Mouse (Mus musculus) large intestine, adult 2 months (tissue): ENCODE measurements around the gene Swi5. TPM values are rescaled to one million over a fixed set of nuclear protein-coding genes. Genes with fewer than 3 reads are reported as not detected.
A peak's percentile ranks its signal among the peaks of the same experiment; 100 is the strongest.
"Not testable (repeated sequence)": the region's sequence is repeated elsewhere in the genome, so short reads cannot be mapped to it uniquely, and the experiment has no call there.

Experiments
- DNase-seq: peaks from one replicate; pipeline ENCODE4 v3.0.0-alpha.2; 2012; ENCODE audit warnings: low read depth, low spot score
- WGBS: fragments of 180-500 bp; shearing (Covaris S2); methylation state at CpG from one replicate; pipeline ENCODE4 v1.1.7; 2018; 5-methylcytosine and 5-hydroxymethylcytosine counted together
- polyA plus RNA-seq: library from polyadenylated mRNA; depleted of rRNA; stranded (reverse); fragments of >200 nt; gene quantifications from 2 replicates; pipeline ENCODE4 v1.2.3, GENCODE M21; 2012

Swi5 gene
- polyA plus RNA-seq, 1 experiment, result 159 TPM

DNA sequence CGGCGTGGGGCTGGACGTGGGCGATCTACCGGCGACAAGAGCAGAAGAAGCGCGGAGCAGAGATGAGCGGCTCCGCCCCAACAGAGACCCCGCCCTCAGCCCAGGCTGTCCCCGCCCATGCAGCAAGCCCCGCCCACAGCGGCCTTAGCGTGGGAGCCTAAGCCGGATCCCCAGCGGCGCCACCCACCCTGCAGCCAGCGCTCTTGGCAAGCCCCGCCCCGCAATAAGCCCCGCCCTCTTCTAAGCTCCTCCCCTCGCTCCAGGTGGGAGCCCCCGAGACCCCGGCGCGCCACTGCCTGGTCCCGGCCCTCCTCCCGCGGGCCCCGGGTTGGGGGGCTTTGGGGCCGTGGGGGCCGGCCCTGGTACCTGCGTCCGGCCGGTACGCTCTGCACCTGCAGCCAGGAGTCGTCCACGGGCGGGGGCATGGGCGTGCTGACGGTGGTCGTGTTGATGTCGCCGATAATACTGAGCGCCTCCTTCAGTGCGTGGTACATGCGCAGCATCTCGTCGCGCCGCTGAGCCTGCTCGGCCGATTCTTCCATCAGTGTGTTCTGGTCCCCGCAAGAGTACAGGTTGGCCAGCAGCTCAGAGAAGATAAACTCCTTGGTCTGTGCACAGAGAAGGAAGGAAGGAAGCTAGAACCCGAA, 24.6 kb upstream of the Swi5 start:
- DNase-seq, result no peak

DNA sequence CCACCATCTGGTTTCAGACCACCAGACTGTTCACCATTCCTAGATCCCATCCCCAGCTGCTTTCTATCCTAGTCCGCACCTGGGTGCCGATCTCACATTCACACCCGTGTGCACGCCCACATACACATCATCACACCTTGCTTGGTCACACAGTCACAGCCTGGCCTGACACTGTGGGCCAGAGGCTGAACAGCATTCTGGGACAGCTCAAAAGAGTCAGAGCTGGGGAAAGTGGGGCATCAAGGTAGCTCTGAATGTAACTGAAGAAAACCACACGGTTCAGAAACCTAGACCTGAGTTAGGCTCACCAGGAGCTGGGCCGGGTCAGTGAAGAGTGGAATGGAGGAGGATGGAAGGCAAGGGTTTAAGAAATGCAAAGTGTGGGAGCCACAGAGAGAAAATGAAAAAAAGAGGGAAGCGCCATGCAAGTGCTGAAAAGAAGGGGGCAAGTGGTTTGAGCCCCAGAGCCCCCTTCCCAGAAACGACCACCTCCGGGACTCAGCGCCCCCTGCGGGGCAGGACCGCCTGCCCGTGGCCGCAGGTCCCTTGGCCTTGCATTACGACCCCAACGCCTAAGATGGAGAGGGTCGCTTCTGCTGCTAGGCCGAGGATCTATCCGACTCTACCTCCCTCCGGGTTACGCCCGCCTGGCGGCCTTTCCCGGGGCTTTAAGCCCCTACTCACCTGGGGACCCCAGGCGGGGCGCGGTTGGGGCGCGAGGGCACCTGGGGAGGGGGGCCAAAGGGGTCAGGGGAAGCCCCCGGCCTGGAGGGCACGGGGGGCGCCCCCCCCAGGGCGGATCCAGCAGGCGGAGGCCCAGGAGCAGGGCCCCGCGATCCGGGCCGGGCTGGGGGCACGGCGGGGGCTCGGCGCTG, 23.8 kb upstream of the Swi5 start:
- DNase-seq, result no peak
- WGBS, result 16% methylated on average over 41 of the region's 42 CpGs

More for the DNA sequence above, 24.6 kb upstream of the Swi5 start:
- WGBS, result 10% methylated on average over 56 of the region's 56 CpGs

DNA sequence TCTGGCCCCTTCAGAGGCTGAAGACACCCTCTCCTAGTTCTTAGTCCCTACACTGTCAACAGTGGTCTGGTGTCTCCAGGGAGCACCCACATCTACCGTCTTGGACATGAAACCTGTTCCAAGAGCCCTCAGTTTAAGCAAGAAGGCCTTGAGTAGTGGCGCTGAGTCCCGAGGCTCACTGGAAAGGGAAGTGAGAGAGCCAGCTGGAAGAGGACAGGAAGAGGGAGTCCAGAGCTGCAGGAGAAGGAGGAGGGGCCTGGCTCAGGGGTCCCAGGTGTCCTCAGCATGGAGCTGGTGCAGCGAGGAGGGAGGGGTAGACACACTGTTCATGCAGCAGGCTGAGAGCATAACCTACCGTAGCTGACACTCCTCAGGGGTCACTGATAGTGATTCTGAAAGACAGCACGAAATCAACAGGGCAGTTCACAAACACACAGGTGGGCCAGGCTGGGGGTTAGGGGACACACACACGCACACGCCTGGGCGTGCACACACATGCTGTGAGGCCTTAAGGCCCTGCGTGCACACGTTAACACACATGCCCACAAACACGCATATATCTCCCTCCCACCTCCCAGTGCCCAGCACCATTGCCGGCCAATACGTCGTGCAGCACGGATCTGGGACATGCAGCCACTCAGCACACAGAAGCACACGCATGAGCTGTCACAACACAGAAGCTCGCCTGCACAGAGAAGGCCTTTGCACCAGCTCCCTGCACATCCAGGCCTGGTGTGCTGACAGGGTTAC, 22.4 kb upstream of the Swi5 start:
- 85% methylated on average over 18 of the region's 18 CpGs for WGBS
- no peak for DNase-seq

DNA sequence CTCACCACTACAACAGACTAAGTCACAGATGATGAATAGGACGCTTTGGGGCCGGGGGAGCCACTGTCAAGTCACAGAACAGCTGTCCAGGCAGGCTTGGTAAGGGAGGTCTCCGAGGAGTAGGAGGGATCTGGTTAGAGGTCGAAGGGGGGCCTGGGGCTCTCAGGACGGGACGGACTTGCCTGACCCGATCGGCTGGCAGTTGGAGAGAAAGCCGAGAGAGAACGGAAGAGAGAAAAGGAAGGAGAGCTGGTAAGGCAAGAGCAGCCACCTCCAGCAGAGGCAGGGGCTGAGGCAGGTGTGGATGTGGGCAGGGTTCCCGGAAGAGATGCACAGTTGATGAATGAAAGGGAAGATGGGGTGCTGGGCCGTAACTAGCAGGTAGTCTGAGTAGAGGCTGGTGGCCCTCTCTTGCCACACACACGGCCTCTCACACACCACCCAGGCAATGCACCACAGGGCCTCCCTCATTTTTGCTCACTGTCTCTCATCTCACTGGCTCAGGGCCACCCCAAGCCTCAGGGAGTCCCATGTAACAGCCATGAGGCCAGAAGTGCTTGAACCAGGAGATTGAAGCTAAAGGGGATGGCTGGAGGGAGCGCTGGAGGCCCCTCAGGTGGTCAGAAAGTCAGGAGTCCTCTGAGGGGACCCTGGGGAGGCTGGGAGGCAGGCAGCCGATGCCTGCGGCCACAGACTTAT, 21.1 kb upstream of the Swi5 start:
- 93% methylated on average over 16 of the region's 16 CpGs for WGBS
- no peak for DNase-seq

DNA sequence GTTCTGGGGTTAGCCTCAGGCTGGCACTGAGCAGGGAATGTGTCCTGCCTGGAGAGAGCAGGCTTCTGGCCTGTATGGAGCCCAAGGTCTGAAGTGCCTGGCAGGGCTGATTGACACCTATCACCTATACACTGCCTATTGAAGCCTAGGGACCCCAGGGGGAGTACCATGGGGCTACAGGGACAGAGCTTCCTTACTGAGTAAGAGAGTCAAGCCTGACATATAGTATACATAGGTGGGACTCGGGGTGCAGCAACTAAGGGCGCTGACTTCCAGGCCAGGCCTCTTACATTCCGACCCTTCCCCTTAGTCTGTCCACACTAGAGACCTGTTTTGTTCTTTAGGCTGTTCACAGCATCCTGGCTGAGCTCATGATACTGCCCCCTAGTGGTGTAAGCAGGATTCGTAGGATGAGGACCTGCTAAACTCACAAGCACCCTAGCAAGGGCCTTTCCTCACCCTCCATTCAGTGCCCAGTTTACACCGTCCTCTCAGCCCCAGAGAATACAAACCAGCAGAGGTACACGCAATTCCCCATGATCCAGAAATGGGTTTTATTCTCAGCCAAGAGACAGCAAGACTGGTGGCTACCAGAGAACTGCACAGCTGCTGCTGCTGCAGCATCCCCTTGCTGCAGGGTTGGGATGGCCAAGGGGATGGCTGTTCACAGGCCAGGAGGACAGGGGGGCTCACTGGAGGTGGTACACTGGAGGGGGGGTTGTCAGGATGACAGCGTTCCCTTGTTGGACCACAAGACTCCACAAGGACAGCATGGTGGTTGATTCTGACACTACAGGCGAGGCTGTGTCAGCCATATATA, 20.3 kb upstream of the Swi5 start:
- WGBS, result 52% methylated on average over 8 of the region's 8 CpGs
- DNase-seq, result no peak

DNA sequence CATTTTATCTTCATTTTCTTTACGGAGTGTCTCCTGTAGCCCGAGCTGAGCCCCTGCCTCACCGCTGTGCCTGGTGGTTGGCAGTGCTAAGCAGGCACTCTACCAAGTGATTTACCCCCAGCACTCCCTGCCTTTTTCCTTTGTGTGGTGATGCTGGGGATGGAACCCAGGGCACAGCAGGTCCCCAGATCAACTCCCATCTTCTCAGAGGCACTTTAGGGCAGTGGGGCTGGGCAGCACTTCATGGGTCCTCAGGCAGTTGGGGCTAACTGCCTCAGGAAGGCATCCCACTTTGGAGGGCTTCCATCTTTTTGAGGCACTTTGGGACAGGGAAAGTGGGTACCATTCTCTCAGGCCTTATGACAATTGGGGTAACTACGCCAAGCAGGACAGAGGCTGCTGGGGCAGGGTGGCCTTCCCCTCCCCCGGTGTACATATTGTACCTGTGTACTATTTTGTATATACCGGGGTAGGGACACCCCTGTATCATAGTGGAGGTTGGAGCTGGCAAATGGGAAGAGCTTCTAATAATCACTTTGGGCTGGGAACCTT, 19.4 kb upstream of the Swi5 start:
- no peak for DNase-seq
- WGBS, result 84% methylated on average over 6 of the region's 6 CpGs

DNA sequence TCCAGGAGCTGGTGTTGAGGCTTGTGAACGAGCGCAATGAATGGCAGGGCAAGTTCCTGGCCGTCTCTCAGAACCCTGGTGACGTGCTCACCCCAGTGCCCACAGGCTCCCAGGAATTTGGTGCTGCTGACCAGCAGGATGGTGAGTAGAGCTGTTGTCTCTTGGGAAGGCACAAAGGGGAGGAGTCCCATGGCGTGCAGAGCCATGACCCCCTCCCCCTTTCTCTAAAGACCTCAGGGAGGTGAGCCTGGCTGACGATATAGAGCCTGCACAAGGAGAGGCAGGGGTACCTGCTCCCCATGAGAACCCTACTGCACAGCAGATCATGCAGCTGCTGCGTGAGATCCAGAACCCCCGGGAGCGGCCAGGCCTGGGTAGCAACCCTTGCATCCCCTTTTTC, 18.3 kb upstream of the Swi5 start:
- no peak for DNase-seq
- WGBS, result 91% methylated on average over 9 of the region's 9 CpGs

DNA sequence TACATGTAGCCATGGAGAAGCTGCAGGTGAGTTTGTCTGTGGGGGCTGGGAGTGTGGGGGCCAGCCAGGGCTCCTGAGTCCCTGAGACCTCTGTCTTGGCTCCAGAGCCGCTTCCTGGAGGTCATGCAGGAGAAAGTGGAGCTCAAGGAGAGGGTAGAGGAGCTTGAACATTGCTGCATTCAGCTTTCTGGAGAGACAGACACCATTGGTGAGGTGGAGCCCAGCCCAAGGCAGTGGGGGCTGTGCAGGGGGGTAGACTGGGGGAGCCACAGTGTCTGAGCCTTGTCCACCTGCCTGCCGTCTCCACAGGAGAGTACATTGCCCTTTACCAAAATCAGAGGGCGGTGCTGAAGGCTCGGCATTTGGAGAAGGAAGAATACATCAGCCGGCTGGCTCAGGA, 17.8 kb upstream of the Swi5 start:
- 90% methylated on average over 5 of the region's 5 CpGs for WGBS
- DNase-seq, result no peak

DNA sequence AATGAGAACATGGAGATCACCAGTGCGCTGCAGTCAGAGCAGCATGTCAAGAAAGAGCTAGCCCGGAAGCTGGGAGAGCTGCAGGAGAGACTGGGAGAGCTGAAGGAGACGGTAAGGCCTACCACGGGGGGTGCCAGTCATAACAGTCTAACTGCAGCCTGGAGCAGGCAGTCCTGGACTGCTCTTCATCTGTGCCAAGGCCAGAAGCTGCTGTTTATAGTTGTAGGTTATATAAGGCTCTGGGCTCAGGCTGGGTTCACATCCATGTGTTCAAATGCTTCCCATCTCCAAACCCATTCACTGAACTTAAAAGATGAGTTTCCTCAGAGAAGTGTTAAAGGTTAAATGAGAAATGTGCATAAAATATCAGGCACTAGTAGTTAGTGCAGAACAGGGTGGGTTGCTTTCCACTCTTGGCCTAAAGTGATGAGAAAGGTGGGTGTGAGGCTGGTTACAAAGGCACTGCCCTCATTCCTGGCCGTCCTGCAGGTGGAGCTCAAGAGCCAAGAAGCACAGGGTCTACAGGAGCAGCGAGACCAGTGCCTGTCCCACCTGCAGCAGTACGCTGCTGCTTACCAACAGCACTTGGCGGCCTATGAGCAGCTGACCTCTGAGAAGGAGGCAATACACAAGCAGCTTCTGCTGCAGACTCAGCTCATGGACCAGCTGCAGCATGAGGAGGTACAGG, 16.4 kb upstream of the Swi5 start:
- 70% methylated on average over 8 of the region's 8 CpGs for WGBS
- no peak for DNase-seq

DNA sequence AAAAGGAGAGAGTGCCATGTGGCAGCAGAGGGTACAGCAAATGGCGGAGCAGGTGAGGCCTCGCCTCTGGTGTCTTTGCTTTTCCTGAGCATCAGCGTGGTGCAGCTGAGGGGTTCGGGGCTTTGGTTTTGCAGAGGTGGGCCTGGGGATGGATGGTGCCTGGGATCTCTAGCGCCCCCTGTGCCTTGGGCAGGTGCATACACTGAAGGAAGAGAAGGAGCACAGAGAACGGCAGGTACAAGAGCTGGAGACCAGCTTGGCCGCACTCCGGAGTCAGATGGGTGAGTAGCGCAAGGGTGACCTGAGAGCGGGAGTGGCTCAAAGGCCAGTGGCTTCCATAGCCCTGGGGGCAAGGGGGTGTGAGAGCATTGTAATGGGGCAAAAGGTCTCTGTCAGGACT, 15.1 kb upstream of the Swi5 start:
- DNase-seq, result no peak
- WGBS, result 90% methylated on average over 10 of the region's 10 CpGs

DNA sequence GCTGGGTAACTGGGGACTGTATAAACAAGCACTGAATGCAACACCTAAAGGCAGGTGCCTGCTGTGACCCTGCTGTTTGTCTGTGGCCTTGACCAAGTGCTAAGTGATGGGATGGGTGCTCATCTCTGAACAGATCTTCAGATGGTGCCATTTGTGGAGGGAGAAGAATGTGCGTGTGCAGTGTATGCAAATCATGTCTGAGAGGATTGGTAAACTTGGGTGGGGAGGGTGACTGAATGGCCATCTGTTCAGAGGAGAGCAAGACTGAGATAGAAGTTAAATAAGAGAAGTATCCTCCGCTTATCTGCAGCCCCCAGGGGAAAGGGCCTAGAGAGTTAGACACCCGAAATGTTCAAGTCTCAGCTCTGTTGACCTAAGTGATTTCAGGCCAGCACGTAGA, 11.6 kb upstream of the Swi5 start:
- no peak for DNase-seq
- 90% methylated on average over 4 of the region's 4 CpGs for WGBS

DNA sequence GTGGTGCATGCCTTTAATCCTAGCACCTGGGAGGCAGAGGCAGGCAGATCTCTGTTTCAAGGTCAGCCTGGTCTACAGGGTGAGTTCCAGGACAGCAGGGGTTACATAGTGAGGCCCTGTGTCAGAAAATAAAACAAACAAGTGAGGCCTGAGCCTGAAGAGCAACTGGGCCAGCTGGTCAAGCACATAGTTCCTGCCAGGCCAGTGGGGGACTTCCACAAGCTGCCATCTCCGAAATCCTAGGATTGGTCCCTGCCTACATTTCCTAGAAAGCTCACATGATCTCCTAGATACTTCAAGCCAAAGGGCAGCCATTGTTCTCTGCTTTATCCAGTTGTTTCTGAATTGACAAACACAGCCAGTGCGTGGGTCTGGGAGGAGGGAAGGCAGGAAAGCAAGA, 8.0 kb upstream of the Swi5 start:
- DNase-seq, result not testable (repeated sequence)
- WGBS, result 81% methylated on average over 2 of the region's 2 CpGs

DNA sequence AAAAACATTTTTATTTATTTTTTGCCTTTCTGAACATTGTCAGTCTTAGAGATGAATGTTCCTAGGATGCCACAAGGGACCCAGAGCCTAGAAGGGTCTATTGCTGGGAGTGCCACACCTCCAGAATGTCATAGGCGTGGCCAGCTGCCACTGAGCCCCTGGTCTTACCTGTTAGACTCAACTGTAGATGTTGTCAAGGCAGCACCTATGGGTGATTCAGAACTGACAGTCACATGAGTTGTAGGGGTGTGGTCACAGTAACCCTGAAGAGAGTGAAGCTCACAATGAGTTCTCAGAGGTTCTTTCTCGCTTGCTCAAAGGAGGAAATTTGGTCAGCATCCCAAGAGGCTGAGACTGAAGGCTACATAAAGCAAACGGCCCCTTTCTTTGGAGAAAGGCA, 7.4 kb upstream of the Swi5 start:
- WGBS, result 78% methylated on average over 3 of the region's 3 CpGs
- no peak for DNase-seq

DNA sequence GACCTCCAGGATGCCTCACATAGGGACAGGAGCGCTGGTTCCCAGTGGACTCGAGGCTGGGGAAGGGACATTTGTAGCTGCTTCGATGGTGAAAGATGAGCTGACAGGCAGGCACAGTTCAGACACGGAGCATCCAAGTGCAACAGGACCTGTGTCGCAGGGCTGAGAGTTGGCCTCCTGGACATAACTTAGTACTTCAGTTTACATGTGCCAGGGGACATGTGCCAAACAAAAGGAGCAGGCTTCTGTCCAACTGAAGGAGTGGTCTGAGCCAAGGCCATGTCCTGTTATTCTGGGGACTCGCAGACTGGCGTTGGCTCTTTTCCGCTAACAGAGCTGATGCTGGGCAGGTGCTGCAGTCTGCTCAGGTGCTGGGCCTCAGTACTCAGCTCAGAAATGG, 6.5 kb upstream of the Swi5 start:
- 80% methylated on average over 8 of the region's 8 CpGs for WGBS
- DNase-seq, result no peak

DNA sequence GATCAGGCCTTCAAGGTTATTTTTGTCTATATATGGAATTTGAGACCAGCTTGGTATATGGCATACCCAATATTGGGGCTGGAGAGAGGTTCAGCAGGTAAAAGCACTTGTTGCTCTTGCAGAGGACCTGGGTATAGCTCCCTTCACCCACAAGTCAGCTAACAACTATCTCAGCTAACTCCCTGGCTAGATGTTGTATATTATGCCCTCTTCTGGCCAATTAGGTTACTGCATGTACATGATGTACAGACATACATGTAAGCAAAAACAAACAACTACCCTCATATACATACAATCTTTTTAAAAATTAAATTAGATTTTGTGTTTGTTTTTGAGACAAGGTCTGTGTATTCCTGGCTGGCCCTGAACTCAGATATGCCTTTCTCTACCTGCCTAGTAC, 1.7 kb upstream of the Swi5 start:
- DNase-seq, result no peak

DNA sequence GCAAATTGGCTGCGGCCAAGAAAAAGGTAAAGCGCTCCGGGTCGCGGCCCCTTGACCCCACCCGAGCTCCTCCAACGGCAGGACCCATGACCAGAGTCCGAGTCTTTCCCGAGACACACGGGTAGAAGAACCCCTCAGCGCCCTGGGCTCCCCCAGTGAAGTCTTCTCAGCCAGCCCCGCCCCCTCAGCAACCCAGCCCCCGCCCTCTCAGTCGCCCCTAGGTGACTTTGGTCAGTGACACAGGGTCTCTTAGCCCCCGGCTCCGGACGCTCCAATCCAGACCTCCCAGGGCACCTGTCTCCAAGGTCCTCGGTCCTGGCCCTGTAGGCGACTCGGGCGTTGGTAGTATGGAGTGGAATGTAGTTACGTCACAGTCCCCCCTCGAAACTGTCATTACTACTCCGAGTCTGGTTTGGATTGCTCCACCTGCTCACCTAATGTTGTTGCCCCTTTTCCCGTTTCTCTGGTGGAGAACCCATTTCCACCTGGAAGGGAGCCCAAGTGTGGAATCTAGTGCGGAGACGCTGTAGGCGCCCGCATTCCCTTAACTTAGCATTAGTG, 576 bp upstream of the Swi5 start:
- WGBS, result under 1% methylated on average over 28 of the region's 29 CpGs
- DNase-seq, result peak; percentile 28

DNA sequence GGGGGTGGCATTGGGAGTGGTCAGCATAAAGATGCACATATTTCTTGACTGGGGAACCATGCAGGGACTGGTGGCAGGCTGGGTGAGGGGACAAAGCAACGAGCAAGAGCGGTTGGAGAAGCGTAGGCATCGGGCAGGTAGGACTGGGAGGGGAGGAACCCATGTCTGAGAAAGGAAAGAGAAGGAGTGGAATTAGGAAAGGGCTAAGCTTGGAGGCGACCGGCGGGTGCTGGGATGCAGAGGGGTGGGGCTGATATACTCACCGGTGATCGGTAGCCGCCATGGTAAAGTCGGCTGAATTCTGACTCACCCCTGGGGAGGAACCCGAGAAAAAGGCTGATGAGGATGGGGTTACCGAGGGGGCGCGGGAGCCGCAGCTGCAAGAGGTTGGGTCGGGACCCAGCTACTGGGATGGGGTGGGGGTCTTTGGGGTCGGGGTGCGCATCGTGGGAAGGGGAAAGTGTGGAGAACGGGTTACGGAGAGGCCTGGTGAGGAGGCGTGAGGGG, 488 bp downstream of the Swi5 start, which contains the start of gene Golga2:
Gene Golga2, plus strand, starts transcription at position 51 of the 507 bp plus-strand sequence.
- DNase-seq, result no peak
- WGBS, result under 1% methylated on average over 23 of the region's 23 CpGs

DNA sequence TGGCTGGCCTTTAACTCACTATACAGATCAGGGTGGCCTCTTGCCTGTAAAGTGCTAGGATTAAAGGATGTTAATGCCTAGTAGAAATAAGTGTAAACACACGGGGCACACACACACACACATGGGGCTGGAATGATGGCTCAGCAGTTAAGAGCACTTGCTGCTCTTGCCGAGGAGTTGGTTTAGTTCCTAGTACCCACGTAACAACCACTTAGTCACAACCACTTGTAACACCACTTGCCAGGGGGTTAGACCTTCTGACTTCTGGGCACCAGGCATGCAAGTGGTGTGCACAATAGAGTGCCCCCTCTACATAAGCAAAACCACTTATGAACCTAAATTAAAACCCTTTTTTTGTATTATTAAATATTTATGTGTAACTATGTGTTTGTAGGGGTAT, 3.9 kb downstream of the Swi5 start:
- DNase-seq, result no peak
- 77% methylated on average over 3 of the region's 3 CpGs for WGBS
